Mouse (Mus musculus) heart, embryonic 10.5 days (tissue): ENCODE measurements at regions not wholly inside any gene's neighbourhood (a gene's known extent, or its start where the extent isn't known, plus 50 kb on each side); places are given as distances from the start of the nearest gene placed in this dataset.

Source experiments
- DNase-seq: peaks from one replicate; pipeline ENCODE4 v3.0.0-alpha.2; 2017; ENCODE audit warnings: low spot score
- H3K27ac ChIP-seq: fragments of 300-500 bp; sonication (generic); 2 replicates; pipeline ENCODE4 v1.5.1; 2016; ENCODE audit warnings: mild to moderate bottlenecking
- H3K27me3 ChIP-seq: fragments of 300-500 bp; sonication (generic); 2 replicates; pipeline ENCODE4 v1.6.1; 2016; ENCODE audit warnings: mild to moderate bottlenecking; ENCODE audit not compliant: poor library complexity, insufficient read depth, severe bottlenecking
- H3K36me3 ChIP-seq: fragments of 300-500 bp; sonication (generic); 2 replicates; pipeline ENCODE4 v1.6.1; 2016; ENCODE audit warnings: mild to moderate bottlenecking, moderate library complexity
- H3K4me1 ChIP-seq: fragments of 300-500 bp; sonication (generic); 2 replicates; pipeline ENCODE4 v1.6.1; 2016; ENCODE audit warnings: mild to moderate bottlenecking
- H3K4me3 ChIP-seq: fragments of 300-500 bp; sonication (generic); 2 replicates; pipeline ENCODE4 v1.5.1; 2016; ENCODE audit warnings: mild to moderate bottlenecking, moderate library complexity
- H3K9me3 ChIP-seq: fragments of 300-500 bp; sonication (generic); 2 replicates; pipeline ENCODE4 v1.6.1; 2016; ENCODE audit warnings: mild to moderate bottlenecking, moderate library complexity
- WGBS: fragments of 180-500 bp; shearing (Covaris S2); methylation state at CpG from one replicate; pipeline ENCODE4 v1.1.7; 2016; 5-methylcytosine and 5-hydroxymethylcytosine counted together

DNA sequence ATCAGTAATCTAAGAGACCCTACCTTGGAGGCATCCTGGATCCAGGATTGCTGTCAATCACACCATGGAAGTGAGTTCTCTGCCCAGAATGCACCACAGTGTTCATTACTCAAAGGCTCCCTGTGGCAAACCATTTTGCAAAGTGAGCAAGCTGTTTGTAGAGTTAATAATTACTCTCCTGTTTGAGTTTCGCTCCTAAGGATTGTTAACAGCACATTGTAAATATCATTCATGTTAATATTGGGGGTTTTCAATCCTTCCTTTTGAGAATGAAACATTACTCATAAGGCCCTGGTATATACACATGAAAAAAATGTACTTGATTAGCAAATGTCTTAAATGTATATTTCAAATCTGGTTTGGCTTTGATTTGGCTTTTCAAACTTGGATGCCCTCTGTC lies 58.1 kb upstream of the Clstn2 start:
- 67% methylated on average over 1 of the region's 1 CpGs for WGBS

DNA sequence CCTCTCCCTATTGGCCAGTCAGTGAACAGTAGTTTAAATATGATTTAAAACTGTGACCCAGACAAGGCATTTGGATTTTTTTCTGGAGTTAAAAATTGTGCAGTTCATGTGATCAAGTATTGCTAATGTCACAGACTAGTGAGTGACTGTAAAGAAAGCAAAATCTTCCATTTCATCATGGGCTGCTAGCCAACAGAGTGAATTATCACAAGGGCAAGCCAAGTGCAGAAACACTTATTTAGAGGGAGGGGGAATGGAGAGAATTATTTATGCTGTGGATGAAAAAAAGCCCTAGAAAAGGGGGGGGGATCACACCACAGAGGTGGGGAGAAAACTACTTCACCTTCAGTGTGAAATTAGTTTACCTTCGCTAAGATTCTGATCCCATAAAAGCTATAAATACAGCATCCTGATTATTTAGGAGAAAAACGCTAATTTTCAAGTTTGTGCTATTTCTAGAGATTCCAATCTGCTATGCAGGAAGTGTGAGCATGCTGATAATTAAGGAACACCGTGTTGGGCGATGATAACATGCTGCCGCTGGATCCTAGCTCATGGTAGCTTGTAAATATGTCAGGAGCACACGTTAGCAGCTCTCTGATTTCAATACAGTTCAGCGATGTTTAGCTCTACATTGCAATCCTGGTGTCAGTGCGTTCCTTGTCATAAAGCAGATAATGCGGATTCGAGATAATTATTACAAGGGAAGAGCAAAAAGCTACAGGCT lies 62.2 kb upstream of the Clstn2 start:
- WGBS = 66% methylated on average over 10 of the region's 10 CpGs
- no peaks in the 10 kb centered on the region for H3K9me3 ChIP-seq
- no peak for DNase-seq
- H3K27ac ChIP-seq = no peak overlapping the region
- H3K27me3 ChIP-seq = no peaks in the 10 kb centered on the region; the same call in 1 of the 2 replicates
- no peaks in the 10 kb centered on the region for H3K4me1 ChIP-seq
- no peak overlapping the region for H3K4me3 ChIP-seq
- H3K36me3 ChIP-seq = no peaks in the 10 kb centered on the region

More for the DNA sequence above, 58.1 kb upstream of the Clstn2 start:
- Histone ChIP-seq H3K27me3 (no peaks in the 10 kb centered on the region), H3K9me3 (no peaks in the 10 kb centered on the region), H3K27ac (no peak overlapping the region), H3K36me3 (no peaks in the 10 kb centered on the region), H3K4me3 (no peak overlapping the region), H3K4me1 (no peaks in the 10 kb centered on the region)
- no peak for DNase-seq

DNA sequence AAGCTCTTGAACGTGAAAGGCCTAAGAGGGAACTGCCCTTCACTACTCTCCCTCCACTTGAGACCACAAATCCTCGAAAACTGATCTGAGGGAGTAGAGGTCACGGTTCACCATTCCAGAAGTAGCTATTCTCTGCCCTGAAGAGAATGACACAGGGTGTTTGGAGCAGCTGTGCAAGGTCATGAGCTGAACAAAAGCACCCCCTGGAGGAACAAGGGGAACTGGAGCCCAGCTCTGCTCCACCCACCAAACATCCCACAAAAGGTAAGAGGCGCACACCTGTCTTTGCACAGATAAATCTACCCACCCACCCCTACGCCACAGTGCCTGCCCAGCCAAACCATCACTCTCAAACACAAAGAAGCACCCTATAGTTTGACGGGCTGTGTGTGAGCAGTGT lies 90.4 kb upstream of the Clstn2 start:
- no peaks in the 10 kb centered on the region for H3K9me3 ChIP-seq
- no peaks in the 10 kb centered on the region for H3K4me1 ChIP-seq
- H3K27ac ChIP-seq = no peak overlapping the region
- H3K4me3 ChIP-seq = no peak overlapping the region
- DNase-seq = no peak
- H3K27me3 ChIP-seq = no peaks in the 10 kb centered on the region
- H3K36me3 ChIP-seq = no peaks in the 10 kb centered on the region
- WGBS = 63% methylated on average over 6 of the region's 6 CpGs

DNA sequence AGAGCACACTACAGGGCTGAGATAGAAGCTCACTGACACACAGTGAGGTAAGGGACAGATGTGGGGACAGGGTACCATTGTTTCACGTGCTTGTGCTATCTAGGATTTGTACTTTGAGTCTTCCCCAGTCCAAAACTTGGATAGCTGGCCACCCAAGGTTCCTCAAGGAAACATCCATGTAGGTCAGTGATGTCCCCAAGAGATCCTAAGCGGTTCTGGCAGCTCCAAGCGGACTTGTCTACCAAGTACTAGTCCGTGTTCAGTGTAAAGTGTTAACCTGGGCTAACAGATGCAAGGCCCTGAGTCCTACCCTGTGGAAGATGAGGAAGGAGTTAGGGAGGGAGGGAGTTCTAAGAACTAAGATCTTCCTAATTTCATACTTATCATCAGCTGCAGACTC lies 96.6 kb upstream of the Clstn2 start:
- peak; percentile 63 for DNase-seq
- Histone ChIP-seq H3K27ac (no peak overlapping the region), H3K9me3 (no peaks in the 10 kb centered on the region), H3K27me3 (no peaks in the 10 kb centered on the region), H3K4me3 (no peak overlapping the region), H3K4me1 (no peaks in the 10 kb centered on the region), H3K36me3 (no peaks in the 10 kb centered on the region)
- 72% methylated on average over 4 of the region's 4 CpGs for WGBS

DNA sequence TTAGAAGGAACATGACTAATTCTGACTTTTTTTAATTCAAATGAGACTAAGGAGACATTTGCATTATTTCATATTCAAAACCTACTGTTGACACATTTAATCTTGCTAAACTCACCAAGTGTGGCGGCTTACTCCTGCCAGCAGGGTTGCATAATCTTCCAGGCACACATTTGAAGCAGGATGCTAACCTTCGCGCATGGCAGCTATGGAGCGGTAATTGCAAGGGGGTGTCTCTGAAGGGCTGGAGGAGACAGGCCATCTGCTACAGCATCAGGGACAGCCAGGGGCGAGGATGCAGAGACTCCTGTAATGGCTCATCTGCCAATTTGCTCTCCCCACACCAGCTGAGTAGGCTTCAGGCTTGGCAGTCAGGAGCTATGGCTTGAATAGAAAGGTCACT lies 97.9 kb upstream of the Clstn2 start:
- no peaks in the 10 kb centered on the region for H3K9me3 ChIP-seq
- H3K27ac ChIP-seq = no peak overlapping the region
- no peaks in the 10 kb centered on the region for H3K4me1 ChIP-seq
- no peak overlapping the region for H3K4me3 ChIP-seq
- no peaks in the 10 kb centered on the region for H3K27me3 ChIP-seq
- WGBS = 80% methylated on average over 5 of the region's 5 CpGs
- peak; percentile 47 for DNase-seq
- no peaks in the 10 kb centered on the region for H3K36me3 ChIP-seq

DNA sequence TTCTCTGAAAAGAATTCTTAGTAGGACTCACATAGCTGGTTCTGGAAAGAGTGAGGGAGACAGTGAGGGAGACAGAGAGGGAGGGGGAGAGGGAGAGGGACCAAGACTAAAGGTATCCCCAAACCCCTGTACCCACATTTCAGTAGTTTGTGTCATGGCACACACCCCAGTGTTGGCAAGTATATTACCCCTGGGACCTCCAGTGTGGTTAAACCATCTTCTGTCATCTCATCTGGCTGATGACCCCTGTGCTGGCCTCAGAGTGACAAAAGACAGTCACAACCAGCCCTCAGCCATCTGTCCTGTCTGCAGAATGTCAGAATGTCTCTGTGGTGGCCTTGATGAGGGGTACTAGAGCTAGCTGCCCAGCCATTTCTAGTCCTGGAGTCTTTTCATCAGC lies 107.6 kb upstream of the Clstn2 start:
- no peak overlapping the region for H3K4me3 ChIP-seq
- no peak overlapping the region for H3K27ac ChIP-seq
- H3K27me3 ChIP-seq = no peaks in the 10 kb centered on the region
- DNase-seq = no peak
- H3K9me3 ChIP-seq = no peaks in the 10 kb centered on the region
- H3K36me3 ChIP-seq = no peaks in the 10 kb centered on the region
- no peaks in the 10 kb centered on the region for H3K4me1 ChIP-seq

DNA sequence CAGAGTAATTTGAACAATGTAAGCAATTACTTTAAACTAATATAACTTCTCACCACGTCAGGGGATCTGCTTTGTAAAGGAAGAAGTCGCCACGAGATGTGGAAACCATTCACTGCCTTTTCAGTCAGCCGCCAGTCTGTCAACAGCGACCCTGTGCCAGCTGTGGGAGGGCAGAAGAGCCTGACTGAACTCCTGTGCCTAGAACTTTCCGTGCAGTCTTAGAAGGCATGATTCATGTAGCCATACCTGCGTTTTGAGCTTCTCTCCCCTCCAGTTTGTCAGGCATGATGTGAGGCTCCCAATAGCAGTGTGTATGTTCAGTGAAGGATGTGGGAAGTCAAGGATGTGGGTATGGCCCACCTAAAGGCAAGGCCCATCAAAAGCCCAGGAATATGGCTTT lies 109.1 kb upstream of the Clstn2 start:
- Histone ChIP-seq H3K4me1 (no peaks in the 10 kb centered on the region), H3K4me3 (no peak overlapping the region), H3K36me3 (no peaks in the 10 kb centered on the region), H3K9me3 (no peaks in the 10 kb centered on the region), H3K27ac (no peak overlapping the region), H3K27me3 (no peaks in the 10 kb centered on the region)
- no peak for DNase-seq
- WGBS = 74% methylated on average over 7 of the region's 7 CpGs

DNA sequence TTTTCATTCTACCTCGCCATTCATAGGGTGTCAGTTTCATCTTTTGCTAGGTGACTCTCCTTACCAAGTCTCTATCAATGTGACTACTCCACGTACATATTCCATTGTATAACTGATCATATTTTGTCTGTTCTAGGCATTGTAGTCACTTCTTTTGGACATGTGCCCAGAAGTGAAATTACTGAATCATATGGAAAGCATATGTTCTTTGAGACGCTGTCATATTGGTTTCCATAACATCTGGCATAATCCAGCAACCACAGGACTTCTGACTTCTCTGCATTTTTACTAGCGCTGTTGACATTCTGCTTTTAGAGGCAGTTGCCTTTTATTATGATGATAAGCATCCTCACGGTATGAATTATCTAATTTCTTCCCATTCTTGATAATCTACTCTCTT lies 113.9 kb upstream of the Clstn2 start:
- Histone ChIP-seq H3K4me1 (no peaks in the 10 kb centered on the region), H3K36me3 (no peaks in the 10 kb centered on the region), H3K27me3 (no peaks in the 10 kb centered on the region), H3K9me3 (no peaks in the 10 kb centered on the region), H3K4me3 (no peak overlapping the region), H3K27ac (no peak overlapping the region)
- 80% methylated on average over 5 of the region's 5 CpGs for WGBS
- no peak for DNase-seq

DNA sequence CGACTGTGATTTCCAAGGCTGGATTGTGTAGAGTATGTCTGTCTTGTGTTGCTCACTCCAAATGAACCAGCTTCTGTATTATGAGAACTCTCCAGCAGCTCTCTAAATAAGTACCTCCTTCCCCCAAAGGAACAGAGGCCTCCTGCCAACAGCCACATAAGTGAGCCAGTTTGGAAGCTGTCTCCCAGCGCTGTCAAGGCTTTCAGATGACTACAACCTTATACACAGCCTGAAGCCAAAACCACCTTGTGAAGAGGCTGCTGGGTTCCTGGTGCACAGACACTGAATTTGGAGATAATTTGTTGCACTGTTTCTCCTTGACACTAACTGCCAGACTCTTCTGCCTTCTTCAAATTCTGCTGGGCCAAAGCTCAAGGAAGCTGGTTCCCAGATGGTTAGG lies 125.4 kb upstream of the Clstn2 start:
- Histone ChIP-seq H3K36me3 (no peaks in the 10 kb centered on the region), H3K4me1 (peaks cover 7% of the 10 kb centered on the region; the same call in 1 of the 2 replicates), H3K9me3 (no peaks in the 10 kb centered on the region), H3K27me3 (no peaks in the 10 kb centered on the region), H3K27ac (no peak overlapping the region), H3K4me3 (no peak overlapping the region)
- WGBS = 79% methylated on average over 2 of the region's 2 CpGs
- no peak for DNase-seq

DNA sequence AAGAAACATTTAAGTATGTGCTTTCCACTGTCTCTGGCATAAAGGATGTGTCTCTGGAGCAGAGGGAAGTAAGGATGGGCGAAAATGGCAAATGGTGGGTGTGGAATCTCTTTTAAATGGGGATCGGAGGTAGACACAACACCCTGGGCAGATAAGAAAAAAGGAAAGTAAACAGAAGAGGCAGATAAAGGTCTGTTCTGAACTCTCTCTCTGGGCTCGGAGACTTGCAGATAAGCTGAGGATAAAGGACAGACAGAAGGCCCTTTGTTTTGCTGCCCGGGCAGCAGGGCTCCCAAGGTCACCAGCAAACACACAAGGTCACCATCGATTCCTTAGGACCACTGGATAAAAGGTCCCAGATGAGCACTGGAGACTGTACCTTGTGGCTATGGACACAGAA lies 122.7 kb upstream of the Nmnat3 start:
- no peak for DNase-seq
- no peaks in the 10 kb centered on the region for H3K27me3 ChIP-seq
- H3K9me3 ChIP-seq = no peaks in the 10 kb centered on the region
- H3K4me1 ChIP-seq = peaks cover 6% of the 10 kb centered on the region
- WGBS = 6% methylated on average over 5 of the region's 5 CpGs
- no peak overlapping the region for H3K27ac ChIP-seq
- no peak overlapping the region for H3K4me3 ChIP-seq
- H3K36me3 ChIP-seq = no peaks in the 10 kb centered on the region

DNA sequence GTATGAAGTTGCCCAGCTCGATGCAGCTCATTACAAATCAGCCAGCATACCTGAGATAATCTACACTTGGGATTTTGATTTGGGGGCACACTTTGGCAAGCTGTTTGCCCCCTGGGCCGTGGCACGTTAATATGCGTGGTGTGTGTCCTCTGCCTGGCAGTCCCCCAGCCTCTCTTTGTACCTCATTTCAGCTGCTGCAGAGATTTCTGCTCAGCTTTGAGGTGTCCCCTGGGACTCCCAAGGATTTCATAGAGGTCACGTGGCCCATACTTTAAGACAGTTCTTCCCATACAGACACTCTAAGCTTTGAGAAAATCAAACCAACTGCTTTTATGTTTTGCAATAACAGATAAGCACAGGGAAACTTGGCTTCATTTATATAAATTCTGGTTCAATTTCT lies 113.2 kb upstream of the Nmnat3 start:
- Histone ChIP-seq H3K4me3 (no peak overlapping the region), H3K27me3 (no peaks in the 10 kb centered on the region), H3K27ac (no peak overlapping the region), H3K36me3 (no peaks in the 10 kb centered on the region), H3K4me1 (no peaks in the 10 kb centered on the region), H3K9me3 (no peaks in the 10 kb centered on the region)
- WGBS = 80% methylated on average over 5 of the region's 5 CpGs
- no peak for DNase-seq

DNA sequence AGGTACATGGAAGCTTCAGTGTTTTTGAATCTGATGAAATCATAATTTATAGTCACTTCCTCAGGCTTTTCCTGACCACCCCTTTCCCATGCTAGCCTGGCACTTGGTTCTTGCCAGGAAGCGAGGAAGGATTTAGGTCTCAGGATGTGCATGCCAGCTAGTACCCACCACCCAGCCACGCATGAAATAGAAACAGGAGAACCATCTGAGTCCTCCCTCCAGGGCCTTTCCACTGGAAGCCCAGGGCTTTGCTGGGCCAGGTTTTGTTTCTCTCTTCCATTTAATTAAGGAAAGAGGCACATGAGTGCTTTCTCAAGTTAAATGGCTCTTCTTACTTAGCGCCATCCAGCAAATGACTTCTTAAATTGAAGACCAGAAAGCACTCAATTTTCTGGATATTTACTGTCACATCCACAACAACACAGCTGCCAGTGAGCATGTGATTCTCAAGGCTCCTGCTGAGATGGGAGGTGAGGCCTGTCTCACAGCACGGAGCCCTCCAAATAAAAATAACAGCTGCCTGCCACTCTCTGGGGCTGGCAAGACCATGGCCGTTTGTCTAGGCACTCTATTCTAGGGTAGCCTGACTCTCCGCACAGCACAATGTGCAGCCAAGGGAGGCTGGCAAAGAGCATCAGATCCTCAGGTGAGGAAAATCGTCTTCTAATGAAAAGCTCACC lies 110.4 kb upstream of the Nmnat3 start:
- Histone ChIP-seq H3K36me3 (no peaks in the 10 kb centered on the region), H3K4me3 (no peak overlapping the region), H3K27me3 (no peaks in the 10 kb centered on the region), H3K9me3 (no peaks in the 10 kb centered on the region), H3K4me1 (no peaks in the 10 kb centered on the region), H3K27ac (no peak overlapping the region)
- DNase-seq = peak; percentile 38
- 70% methylated on average over 7 of the region's 7 CpGs for WGBS

DNA sequence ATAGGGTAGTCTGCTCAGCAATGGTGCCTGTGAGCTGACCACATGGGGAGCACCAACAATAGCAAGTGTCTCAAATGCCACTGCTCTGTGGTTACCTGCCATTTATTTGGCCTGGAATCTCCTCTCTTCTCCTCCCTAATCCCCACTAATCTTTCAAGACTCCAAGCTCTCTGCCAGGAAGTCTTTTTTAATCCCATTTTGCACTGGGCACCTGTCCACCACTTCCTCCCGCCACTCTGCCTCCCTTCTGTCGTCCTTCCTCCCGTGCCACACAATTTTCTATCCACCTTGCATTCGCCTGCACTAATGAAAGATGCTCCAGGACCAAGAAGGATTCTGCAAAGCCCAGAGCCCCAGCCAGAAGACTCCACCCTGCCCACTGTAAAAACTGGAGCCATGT lies 106.5 kb upstream of the Nmnat3 start:
- DNase-seq = peak; percentile 22
- no peaks in the 10 kb centered on the region for H3K27me3 ChIP-seq
- no peak overlapping the region for H3K4me3 ChIP-seq
- no peaks in the 10 kb centered on the region for H3K9me3 ChIP-seq
- H3K36me3 ChIP-seq = no peaks in the 10 kb centered on the region
- H3K4me1 ChIP-seq = no peaks in the 10 kb centered on the region
- H3K27ac ChIP-seq = no peak overlapping the region
- WGBS = 53% methylated on average over 4 of the region's 4 CpGs
